Mouse (Mus musculus): Measurements from ENCODE around the gene Mvb12b. TPM values are rescaled to one million over a fixed set of nuclear protein-coding genes. Genes with fewer than 3 reads are reported as not detected.

The Mvb12b gene
- total RNA-seq, 4 experiments from 2014 or later = 82.6 to 92.2 (median 84.5) TPM

DNA sequence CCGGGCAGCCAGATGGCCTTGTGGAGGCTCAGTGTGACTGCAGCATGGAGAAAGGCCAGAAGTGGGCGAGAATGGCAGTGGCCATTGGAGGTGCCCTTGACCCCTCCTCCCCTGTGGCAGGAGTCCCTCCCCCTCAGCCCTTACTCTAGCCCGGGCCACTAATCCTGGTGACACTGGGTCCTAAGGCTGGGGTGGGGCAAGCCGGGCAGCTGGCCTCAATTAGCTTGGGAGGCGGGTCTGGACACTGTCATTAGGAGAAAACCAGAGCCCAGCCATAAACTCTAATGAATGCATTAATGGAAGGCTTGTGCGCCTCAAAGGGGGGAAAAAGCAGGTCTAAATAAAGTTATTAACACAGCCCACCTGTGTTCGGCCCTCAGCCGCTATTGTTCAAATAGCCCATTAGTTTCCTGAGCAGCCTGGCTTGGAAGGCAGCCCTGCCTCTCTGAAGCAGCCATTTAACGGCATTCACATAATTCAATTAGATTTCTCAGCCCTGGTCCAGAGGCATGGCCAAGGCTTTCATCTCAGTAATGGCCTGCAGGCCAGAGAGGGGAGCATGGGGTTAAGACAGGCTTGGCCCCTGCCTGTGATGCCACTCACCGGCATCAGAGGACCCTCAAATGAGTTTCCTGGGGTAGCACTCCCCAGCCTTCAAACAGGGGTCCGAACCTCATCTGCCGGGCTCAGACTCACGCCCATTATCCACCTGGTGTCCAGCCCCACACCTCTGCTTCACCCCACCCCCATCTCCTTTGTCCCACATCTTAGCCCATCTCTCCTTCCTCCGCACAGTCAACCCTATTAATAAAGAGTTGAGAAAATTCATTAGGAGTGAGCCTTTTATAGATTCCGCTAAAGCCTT lies 186.9 kb downstream of the Mvb12b start:
- DNase-seq (ENCODE audit: low spot score in 2 of 2) = no peak

DNA sequence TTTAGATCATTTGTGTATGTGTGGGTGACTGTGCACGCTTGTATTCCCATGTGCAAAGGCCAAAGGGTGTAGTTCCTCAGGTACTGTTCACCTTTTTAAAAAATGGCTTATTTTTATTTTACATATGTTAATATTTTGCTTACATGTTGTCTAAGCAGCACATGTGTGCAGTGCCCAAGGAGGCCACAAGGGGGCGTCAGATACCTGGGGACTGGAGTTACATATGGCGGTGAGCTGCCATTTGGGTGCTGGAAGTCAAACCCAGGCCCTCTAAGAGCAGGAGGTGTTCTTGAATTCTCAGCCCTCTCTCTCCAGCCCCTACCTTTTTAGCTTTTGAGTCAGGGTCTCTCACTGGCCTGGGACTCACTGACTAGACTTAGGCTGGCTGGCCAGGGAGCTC lies 188.8 kb downstream of the Mvb12b start:
- no peak for DNase-seq (ENCODE audit: low spot score in 2 of 2)

DNA sequence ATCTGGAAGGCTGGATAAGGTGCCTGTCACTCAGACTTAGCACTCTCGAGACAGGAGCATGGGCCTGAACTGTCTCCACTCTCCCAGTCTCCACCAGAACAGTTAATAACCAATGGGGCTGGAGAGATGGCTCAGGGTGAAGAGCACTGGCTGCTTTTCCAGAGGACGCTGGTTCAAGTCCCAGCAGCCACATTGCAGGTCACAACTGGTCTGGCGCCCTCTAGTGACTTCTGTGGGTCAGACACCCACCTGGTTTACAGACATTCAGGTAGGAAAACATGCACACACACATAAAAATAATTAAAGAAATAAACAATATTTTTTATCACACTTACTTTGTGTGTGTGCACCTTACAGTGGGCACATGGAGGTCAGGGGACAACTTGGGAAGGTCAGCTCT lies 191.3 kb downstream of the Mvb12b start:
- no peak for DNase-seq (ENCODE audit: low spot score in 2 of 2)

DNA sequence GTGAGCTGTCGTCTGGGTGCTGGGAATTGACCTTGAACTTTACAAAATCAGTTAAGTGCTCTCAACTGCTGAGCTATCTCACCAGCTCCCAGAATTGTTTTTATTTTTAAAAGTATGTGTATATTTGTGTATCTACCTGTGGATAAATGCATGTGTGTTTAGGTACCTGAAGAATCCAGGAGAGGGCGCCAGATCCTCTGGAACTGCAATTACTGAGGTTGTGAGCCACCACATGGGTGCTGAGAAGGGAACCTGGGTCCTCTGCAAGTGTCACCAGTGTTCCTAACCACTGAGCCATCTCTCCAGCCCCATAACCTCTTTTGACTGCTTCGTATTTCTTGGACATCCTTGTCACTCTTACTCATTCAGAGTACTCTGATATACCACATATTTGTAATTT lies 193.8 kb downstream of the Mvb12b start:
- DNase-seq (ENCODE audit: low spot score in 2 of 2) = no peak

DNA sequence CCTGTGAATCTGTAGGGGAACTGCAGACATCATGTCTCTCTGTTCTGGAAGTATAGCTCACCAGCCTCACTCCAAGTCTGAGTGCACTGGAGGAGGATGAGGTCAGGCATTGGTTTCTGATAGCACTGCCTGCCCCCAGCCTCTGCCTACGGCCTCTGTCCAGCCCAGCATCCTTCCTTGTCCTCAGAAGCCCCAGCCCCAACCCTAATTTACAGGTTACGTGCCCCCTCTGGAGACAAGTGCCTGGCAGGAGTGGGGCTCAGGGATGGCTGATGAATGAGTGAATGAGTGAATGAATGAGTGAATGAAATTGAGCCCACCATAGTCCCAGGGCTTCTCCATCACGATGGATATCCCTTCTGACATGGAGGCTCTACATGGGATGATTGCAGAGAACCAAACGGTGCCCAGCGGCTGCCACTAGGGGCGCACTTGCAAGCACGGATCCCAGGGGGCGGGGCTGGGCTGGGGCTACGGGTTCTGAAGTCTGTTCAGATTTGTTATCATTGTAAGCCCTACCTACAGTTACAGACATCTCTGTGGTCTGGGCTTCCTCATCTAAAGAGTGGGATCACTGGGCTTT lies 197.8 kb downstream of the Mvb12b start:
- no peak for DNase-seq (ENCODE audit: low spot score in 2 of 2)

DNA sequence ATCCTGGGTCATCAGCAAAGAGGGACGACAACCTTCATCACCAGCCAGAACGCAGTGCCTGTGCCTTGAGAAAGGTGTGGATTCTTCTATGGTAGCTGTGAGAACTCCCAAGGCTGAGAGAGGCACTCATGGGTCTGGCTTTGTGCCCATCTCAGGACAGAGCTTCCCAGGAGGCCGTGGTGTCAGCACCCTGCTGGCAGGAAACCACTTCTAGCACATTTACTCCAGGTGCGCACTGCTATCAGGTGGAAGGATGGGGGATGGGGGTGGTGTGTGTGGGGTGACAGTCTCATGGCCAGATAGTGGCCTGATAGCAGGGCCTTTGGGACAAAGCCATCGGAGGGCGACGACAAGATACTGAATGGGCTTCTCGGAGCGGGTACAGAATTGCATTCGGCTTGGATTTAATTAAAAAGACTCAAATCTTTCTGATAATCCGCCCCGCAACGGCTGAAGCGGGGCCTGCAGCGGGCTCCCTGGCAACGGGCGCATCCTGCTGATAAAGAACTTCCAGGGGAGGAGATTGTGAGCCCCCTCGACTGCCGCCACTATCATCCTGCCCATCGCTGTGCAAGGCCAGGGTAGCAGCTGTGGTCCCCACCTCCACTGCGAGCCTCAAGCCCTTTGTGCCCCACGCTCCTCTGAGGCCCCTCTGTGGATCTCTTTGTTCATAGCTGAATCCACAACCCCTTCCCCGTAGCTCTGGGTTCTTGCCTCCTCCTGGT lies 198.4 kb downstream of the Mvb12b start:
- DNase-seq (ENCODE audit: low spot score in 2 of 2) = no peak

DNA sequence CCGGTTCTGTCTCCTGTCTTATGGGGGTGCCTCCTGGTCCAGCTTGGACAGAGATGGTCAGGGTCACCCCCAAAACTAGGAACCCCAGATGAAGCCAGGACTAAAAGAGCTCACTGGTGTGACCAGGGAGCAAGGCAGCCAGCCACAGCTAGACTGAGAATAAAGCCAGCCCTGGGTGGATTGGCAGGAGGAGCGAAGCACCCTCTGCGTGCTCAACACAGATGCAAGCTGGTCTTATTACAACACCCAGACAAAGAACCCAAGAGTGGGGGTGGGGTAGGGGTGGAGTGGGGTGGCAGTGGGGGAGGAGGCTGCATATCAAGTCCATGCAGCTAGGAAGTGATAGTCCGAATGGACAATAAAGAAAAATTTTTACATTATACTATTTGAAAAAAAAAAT lies 204.2 kb downstream of the Mvb12b start:
- DNase-seq (ENCODE audit: low spot score in 2 of 2) = no peak

DNA sequence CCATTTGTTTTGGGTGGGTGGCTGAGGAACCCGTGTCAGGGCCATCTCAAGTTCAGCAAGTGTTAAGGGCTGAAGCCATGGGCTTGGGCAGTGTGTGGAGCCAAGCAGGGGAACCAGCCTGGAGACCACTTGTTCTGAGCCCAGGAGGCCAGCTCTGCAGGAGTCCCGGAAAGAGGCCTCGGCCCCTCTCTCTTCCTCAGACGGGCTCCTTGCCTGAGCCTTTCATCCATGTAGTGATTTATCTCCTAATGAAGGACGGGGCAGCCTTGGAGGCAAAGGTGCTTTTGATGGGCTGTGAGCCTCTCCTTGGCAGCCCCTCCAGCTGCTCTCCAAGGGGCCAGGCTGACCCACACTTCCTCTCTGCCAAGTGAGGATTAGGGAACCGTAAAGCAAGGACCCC lies 204.7 kb downstream of the Mvb12b start:
- no peak for DNase-seq (ENCODE audit: low spot score in 2 of 2)

DNA sequence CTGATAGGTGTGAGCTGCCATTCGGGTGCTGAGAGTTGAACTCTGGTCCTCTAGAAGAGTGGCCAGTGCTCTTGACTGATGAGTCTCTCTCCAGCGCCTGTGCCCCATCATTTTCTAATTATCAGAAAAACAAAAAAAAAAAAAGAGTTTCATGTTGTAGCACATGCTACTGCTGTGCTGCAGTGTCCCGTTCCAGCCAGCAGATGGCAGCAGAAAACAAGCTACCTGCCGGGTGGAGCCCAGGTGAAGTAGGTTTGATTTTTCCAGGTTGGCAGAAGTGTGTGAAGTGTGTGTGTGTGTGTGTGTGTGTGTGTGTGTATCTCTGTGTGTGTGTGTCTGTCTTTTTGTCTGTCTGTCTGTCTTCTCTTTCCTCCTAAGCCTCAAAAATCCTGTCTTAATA lies 205.5 kb downstream of the Mvb12b start:
- peak in 1 of 2 experiments; percentile 57 for DNase-seq (ENCODE audit: low spot score in 2 of 2)

Other genes starting within 250 kb of the Mvb12b start
- gene Lmx1b, start 247.4 kb downstream of the Mvb12b start, total RNA-seq (2022) = under 1 TPM in 2 of 4 experiments, not detected in 2; 0.08 to 0.55 TPM

Measured in layer of hippocampus, adult 8-10 months (tissue).